Mouse (Mus musculus): Measurements from ENCODE around the gene Ppm1e. TPM values are rescaled to one million over a fixed set of nuclear protein-coding genes. Genes with fewer than 3 reads are reported as not detected.
A peak's percentile ranks its signal among the peaks of the same experiment; 100 is the strongest.

The Ppm1e gene
- total RNA-seq (2021): under 1 TPM; 0.46 to 0.97 TPM
- long read RNA-seq, experiment 1: 0 reads
- long read RNA-seq, experiment 2, full-length matches to known transcripts: 1 of 1 reads
- long read RNA-seq, experiment 2, partial matches to known transcripts: 0 of 1 reads
- long read RNA-seq, experiment 2, other reads (novel, unspliced or antisense): 0 of 1 reads

DNA sequence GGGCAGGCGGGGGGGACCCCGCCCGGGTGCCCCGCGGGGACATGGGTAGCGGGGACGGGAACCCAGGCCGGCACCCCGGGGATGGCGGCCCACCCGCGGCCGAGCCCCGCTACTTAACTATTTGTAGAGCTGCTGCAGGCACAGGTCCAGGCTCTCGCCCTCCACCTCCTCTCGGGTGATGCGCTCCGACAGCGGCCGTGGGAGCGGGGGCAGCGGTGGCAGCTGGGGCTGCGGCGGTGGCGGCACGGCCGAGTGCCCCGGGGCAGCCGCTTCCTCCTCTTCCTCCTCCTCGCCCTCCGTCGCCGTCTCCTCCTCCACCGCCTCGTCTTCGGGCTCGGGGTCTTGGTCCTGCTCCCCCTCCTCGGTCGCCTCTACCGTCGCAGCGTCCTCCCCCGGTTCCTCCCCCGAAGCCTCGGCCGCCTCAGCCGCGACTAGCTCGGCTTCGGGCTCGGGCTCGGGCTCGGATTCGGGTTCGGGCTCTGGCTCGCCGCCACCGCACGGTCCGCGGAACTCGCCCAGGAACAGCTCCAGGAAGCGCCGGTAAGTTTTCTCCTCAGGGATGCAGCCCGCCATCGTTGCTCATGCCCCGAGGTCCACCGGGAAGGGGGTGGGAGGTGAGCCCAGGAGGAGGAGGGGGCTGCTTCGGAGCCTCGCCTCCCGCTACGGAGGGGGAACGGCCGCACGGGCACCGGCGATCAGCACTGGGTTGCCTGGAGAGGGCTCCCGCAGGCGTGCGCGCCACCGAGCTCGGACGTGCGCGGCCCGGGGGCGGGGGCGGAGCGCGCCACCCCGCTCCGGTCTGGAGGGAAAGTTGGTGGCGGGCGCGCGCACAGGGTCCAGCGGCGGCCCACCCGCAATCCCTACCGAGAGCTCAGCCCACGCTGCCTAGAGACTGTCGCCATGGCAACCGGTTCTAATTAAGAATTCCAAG, at the start of gene Ppm1e:
Gene Ppm1e, minus strand, starts transcription at position 693 of the 931 bp plus-strand sequence.
- DNase-seq (ENCODE audit: low spot score): peak; percentile 8

DNA sequence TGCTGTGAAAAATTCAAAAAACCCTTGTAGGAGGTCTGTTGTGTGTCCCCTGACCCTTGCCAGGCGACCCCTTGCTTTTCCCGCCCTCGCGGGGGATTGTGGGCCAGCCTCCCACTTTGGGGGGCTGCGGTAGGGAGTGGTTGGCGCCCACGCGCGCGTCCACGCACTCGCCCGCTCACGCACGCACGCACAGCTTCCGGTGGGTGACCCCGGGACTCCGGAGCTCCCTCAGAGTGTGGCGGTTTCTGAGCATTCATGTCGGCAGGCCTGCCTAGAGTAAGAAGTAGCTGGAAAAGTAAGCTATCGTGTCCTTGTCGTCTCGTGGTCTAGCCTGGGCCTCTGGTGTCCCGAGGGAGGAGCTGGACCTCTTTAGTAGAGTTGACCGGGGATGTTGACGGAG, 46.1 kb upstream of the Ppm1e start, which contains the start of the genes Rad51c and Tex14:
Gene Rad51c, minus strand, starts transcription at position 79 of the 400 bp plus-strand sequence.
Gene Tex14, plus strand, starts transcription at position 190 of the 400 bp plus-strand sequence.
- no peak for DNase-seq (ENCODE audit: low spot score)

DNA sequence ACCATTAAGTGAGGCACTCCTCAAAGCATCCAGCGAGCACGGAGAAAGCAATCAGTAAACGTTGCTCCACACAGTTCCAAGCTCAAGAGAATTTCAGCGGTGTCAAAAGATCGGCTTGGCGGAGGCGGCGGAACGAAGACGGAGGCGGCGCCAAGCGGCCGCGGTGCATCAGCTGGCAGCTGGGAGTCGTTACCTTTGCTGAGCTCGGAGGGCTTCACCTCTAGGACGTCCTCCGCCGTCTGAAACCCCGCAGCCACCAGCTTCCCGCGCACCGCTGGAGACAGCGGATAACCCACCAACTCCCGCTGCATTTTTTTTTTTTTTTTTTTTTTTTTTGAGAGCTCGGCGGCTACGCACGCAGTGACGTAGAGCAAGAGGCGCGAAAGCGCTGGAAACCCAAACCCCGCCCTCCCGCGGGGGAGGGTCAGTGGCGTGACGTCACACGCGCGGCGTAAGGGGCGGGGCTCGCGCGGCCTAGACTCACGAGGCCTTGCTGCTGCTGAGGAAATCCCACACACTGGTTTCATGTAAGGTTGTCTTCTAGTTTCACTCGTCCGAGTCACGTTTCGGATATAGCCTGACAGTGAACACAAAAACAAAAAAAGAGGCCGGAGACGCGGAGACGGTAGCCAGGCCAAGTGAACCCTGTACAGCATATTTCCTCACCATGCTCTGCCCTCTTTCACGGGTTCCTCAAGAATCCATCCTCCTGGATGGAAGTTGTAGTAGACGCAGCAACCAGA, 45.5 kb upstream of the Ppm1e start:
- DNase-seq (ENCODE audit: low spot score): peak; percentile 95

DNA sequence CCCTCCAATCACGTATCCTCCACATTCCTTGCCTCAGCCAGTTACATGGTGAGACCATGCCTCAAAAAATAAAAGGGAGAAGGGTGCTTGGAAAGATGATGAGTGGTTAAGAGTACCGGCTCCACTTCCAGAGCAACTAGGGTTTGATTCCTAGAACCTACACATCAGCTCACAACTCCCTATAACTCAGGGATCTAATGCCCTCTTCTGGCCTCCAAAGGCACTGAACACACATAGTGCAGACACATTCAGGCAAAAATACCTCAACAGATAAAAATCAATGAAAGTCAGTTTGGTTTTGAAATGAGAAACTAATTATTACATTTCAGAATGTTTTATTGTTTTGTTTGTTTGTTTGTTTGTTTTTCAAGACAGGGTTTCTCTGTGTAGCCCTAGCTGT, 39.6 kb upstream of the Ppm1e start:
- no peak for DNase-seq (ENCODE audit: low spot score)

DNA sequence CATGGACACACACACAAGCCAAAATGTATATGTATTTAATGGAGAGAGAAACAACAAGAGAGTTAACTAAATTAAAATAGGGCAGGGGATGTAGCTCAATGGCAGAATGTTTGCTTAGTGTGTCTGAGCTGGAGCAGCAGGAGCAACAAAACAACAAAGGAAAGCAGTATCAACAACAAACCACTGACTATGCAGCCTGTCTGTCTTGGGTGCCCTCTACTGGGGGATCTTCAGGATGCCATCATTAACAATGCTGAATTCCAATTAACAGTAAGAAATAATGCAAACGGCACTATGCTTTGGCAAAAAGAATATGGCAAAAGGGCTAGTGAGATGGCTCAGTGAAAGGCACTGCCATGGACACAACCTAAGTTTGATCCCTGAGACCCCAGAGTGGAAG, 35.0 kb upstream of the Ppm1e start:
- DNase-seq (ENCODE audit: low spot score): no peak

DNA sequence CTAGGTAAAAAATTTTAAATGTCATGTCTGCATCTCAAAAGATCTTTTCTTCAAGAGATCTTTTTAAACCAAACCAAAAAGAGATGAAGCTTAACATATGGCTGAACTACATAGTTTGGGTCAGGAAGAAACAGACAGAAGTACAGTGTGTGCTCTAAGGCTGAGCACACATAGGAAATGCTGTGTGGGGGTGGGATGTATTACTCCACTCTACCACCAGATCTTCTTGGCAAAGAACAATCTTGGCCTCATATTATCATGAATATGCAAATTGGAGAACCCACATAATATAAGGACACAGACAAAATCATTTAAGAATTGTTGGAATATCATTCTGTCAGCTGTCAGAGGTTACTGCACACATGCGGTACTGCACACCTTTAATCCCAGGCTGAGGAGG, 26.9 kb upstream of the Ppm1e start:
- DNase-seq (ENCODE audit: low spot score): no peak

DNA sequence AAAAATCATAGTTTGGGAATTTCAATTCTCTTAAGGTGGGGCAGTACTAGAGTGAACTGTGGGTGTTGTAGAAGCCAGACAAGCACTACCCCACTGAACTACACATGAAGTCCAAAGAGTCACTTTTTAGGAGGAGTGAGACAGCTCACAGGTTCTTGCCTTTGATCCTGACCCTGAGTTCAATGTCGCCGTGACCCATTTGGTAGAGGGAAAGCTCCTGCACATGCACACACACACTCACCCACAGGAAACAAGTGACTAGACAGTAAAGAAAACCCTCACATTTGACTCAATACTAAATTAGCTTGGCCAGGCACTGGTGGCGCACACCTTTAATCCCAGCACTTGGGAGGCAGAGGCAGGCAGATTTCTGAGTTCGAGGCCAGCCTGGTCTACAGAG, 25.7 kb upstream of the Ppm1e start:
- DNase-seq (ENCODE audit: low spot score): no peak

DNA sequence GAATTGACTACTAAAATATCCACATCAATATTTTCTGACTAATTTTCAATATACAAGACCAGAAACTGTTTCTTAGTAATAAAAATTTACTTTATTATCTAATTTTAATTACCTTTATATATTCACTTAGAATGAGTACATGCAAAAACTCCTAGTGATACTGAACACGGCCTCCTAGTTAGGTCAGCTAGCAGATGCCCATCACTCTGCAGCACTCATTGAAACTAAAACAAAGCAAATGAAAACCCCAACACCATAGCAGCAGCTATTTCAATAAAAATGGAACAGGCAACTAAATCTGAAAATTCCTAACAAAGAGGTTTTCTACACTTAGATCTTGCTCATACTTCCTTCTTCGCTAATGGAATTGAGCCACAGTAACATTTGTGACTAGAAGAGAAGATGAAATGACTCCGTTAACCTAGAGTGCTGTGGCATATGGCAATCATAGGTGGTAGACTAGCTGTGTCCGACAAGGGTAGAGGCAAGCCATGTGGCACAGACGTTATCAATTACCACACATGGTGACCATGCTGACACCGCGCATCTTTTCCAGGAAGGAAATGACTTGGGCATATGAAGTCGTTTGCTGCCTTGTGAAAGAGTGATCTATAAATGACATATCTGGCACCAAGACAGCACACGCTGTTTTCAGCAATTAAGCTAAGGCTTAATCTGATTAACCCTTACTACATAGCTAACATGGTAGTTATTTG, 9.2 kb upstream of the Ppm1e start:
- DNase-seq (ENCODE audit: low spot score): no peak

DNA sequence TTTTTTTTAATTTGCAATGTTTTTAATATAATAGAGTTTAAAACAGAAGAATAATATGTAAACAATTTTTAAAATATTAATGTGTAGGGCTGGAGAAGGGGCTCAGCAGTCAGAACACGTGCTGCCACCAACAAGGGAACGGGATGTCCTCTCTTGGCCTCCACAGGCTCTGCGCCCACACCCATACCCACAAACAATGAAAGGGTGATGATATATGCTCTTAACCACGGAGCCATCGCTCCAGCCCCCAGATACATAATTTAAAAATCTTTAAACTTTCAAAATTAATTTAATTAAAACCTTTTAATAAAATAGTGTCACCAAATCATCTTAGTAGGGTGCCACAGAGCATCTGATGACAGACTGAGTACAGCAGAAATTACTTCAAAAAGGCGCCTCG, 8.2 kb upstream of the Ppm1e start:
- DNase-seq (ENCODE audit: low spot score): no peak

DNA sequence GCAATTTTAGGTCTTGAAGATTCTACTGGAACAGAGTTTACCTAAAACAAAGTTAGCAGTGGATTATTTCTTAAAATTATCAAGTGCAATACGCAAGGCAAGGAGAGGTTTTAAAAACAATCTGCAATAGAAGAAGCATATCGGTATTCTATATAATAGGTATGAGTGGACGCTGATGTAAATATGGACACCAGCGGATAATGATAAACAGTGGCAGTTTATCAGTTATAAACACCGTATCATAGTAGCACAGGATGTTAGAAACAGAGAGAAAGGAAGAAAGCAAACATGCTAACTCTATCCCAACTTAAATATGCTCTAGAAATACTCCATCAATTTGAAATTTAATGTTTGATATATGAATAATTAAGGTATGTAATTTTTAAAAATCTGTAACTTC, 6.3 kb upstream of the Ppm1e start:
- no peak for DNase-seq (ENCODE audit: low spot score)

DNA sequence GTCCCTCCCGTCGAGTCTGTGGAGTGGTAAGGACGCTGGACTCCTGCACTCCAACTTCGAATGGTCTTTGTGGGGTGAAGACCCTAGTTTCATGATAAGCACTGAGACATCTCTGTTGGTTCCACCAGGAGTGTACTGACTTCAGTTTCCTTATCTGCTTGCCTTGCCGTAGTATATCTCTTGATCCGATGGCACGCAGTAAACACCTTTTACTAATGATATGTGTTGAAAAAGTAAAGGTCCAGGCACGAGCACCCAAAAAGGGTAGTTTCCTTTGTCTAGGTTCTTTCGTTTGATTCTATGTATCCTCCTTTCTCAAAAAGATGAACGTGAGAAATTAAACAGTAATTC, 414 bp upstream of the Ppm1e start:
- DNase-seq (ENCODE audit: low spot score): no peak

DNA sequence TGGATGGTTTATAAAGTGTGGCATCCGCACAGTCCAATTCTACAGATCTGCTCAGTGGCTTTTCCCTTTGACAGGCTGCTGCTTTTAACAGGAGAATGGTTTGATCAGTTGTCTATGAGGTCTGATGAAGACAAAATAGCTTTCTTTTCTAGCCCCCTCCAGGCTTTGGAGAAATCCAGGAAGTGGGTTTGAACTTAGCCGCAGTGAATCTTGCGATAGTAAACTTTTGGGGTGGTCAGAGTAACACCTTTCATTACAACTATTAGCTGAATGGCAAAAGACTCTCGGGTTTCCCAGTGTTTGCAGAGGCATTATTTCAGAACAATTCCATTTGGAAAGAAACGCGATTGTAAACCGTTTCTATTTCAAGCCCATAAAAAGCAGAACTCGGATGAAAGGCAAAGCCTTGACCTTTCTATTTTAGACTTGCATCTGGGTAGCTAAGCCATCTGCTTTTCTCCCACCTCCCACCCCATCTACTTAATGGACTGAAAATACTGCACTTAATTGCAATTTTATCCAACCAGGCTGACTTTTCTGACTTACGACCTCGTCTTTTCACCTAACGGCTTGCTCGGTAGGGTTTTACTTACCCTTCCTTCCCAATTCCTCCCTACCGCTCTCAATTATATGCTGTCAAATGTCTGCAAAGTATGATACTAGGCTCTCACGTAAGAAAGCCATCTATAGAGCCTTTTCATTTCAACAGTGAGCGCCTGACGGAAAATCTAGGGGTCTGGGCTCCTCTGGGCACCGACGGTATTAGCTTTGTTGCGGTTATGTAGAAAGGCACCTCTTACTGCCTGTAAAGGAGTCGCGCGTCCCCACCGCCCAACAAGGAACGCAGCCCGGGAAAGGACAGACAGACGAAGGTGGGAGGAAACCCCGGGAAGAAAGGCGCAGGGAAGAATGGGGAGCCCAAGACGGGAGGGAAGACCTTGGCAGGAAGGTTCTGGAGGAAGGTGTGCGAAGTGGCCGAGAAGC, 1.2 kb downstream of the Ppm1e start:
- DNase-seq (ENCODE audit: low spot score): no peak

DNA sequence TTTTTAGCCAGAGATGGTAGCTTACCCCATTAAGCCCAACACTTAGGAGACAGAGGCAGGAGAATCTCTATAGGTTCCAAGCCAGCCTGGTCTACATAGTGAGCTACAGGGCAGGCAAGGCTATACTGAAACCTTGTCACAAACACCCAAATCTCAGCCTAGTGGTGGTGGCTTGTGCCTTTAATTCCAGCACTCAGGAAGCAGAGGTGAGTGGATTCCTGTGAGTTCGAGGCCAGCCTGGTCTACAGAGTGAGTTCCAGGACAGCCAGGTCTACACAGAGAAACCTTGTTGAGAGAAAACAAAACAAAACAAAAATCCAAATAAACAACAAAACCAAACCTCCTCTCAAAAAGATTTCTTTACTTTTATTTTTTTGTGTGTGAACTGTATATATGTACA, 4.0 kb downstream of the Ppm1e start:
- no peak for DNase-seq (ENCODE audit: low spot score)

DNA sequence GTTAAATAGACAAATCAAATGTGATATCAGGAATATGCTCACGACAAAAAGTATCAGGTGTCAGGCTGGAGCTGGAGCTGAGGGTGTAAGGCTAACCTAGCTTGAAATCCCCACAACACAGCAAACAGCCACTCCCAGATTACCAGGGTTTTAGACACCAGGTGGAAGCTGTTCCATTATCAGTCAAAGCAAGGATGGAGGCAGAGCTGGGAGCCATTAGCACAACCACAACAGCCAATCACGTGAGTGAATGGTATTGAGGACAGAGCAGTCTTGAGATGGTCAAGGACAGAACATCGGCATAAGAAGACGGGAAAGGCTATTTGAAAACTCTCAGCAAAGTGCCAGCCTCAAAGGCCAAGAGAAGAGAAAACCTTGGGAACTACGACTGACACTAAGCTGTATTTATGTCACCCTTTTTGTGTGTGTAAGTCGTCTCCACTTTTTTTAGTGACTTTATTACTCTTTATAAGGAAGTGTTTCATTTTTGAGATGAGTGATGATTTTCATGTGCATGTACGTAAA, 5.1 kb downstream of the Ppm1e start:
- DNase-seq (ENCODE audit: low spot score): no peak

DNA sequence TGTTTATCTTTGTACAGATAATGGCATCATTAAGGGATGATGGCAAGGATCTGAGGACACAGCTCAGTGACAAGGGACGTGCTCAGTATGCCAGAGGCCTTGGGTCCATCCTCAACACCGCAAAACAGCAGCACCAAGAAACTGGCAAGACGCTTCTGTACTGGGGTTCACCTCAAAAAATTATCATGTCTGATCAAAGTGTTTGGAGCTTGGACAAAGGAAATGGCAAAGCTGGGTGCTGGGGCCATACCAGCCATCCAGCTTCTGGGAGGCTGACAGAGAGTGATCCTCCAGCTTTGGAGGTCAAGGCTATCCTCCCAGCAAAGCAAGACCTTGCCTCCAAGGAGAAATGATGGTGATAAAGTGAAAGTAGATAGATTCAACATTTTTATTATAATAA, 32.4 kb downstream of the Ppm1e start:
- no peak for DNase-seq (ENCODE audit: low spot score)

DNA sequence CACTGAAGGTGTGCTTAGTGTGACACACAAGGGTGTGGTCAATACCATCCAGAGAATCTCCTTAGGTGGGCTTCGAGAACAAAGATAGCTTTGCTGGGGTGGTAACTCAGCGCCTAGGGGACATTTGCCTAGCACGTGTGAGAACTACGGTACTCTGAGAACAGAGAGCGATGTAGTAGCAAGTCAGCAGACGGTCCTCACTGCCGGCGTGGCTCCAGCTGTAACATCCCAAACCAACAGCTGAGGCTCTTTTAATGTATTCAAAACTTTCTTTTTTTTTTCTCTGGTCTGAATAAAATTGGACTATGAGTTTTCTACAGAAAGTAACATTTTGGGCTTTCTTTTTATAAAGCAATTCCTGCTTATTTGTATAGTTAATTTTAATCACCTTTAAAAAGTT, 36.3 kb downstream of the Ppm1e start:
- no peak for DNase-seq (ENCODE audit: low spot score)

DNA sequence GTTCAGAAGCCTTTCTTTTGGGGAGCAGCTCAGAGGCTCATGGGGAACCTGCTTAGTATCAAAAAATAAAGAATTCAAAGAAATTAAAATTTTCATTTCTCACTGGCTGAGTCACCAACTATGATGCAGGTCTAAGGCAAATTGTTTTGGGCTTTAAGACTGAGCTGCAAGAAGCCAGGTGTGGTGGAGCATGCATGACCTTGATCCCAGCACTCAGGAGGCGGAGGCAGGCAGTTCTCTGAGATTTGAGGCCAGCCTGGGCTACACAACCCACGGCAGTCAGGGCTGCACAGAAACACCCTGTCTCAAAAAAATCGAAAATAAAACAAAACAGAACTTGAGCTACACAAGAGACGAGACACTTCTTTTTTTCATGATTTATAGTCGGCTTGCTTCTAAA, 38.8 kb downstream of the Ppm1e start:
- no peak for DNase-seq (ENCODE audit: low spot score)

DNA sequence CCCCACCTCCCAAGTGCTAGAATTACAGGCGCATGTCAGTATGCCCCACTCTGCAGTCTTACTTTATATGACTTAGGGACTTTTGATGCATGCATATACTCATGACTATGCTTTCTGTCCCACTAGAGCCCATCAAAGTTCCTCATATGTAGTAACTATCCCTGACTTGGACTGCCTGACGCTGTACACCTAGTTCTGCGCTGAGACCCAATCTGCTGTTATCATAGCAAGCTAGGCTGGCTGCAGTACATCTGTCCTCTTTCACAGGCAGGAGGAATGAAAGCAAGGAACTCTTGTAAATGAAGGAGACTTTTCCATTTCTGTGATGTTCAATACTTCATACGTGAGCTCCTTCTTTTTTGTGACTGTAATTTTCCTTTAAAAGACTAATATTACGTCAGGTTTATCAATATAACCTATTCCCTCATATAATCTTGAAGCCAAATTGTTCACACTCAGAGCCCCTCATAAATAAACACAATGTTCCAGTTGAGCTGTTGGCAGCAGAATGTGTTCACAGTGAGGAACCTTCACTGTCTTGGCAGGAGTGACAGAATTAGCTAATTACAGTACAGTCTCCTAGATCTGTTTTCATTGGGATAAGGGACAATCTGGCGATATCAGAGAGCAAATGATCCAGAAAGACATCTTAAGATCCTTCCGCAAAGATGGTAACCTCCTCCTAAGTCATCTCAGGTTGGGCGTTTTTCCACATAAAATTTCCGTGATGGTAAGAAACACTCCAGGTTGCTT, 39.7 kb downstream of the Ppm1e start:
- no peak for DNase-seq (ENCODE audit: low spot score)

DNA sequence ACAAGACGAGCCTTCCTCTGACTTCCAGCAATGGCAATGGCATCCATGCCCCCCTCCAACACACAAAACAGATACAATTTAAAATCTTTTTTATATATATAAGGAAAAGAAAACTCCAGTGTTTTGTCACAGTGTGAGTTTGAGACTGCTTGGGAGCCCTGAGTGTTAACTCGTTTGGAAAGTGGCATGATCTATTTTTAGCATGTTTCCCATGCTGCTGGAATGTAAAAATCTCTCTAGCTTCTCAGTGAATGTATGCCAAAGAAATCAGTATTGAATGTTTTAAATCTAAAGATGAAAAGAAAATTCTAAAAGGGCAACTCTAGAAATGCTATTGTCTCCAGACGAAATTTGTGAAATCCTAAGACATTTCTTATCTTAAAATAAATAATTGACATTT, 45.3 kb downstream of the Ppm1e start:
- no peak for DNase-seq (ENCODE audit: low spot score)

DNA sequence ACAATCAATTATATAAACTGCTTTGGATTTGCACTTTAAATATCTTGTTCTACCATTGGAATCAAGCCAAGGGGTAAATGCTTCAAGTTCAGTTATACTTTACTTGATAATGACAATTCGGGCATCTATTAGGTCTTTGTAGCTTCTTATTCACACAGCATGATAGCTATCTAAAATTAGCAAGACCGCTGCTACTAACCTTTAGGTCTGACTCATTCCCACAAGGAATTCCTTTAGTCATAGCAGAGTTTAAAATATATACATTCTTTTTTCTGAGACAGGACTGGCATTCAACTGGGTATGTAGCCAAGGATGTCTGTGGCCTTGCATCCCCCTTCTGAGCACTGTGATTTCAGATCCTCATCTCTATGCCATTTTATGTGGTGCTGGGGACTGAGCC, 48.5 kb downstream of the Ppm1e start:
- no peak for DNase-seq (ENCODE audit: low spot score)
